Mouse (Mus musculus) midbrain, embryonic 15.5 days (tissue): ENCODE measurements around the gene Rnf207. TPM values are rescaled to one million over a fixed set of nuclear protein-coding genes. Genes with fewer than 3 reads are reported as not detected.

Experiments used
- ATAC-seq: fragments of 200-750 bp; cut with Nextera tagmentation; replicated peaks from 2 replicates; pipeline ENCODE4 v1.8.0; 2017; ENCODE audit warnings: moderate TSS enrichment
- H3K27ac ChIP-seq: fragments of 300-500 bp; sonication (generic); 2 replicates; pipeline ENCODE4 v1.5.1; 2015; ENCODE audit warnings: mild to moderate bottlenecking, inconsistent platforms
- H3K27me3 ChIP-seq: fragments of 300-500 bp; sonication (generic); replicated peaks from 2 replicates; pipeline ENCODE4 v1.6.1; 2015; ENCODE audit warnings: inconsistent platforms
- H3K36me3 ChIP-seq: fragments of 300-500 bp; sonication (generic); replicated peaks from 2 replicates; pipeline ENCODE4 v1.6.1; 2015; ENCODE audit warnings: inconsistent platforms
- H3K4me1 ChIP-seq: fragments of 300-500 bp; sonication (generic); 2 replicates; pipeline ENCODE4 v1.6.1; 2015; ENCODE audit warnings: inconsistent platforms
- H3K4me2 ChIP-seq: fragments of 300-500 bp; sonication (generic); 2 replicates; pipeline ENCODE4 v1.6.1; 2015; ENCODE audit warnings: inconsistent platforms, mild to moderate bottlenecking, moderate library complexity
- H3K4me3 ChIP-seq: fragments of 300-500 bp; sonication (generic); 2 replicates; pipeline ENCODE4 v1.5.1; 2015; ENCODE audit warnings: mild to moderate bottlenecking, inconsistent platforms
- H3K9ac ChIP-seq: fragments of 300-500 bp; sonication (generic); 2 replicates; pipeline ENCODE4 v1.6.1; 2015; ENCODE audit warnings: mild to moderate bottlenecking, inconsistent platforms
- H3K9me3 ChIP-seq: fragments of 300-500 bp; sonication (generic); 2 replicates; pipeline ENCODE4 v1.6.1; 2016; ENCODE audit warnings: inconsistent platforms
- WGBS: fragments of 180-500 bp; shearing (Covaris S2); methylation state at CpG from one replicate; pipeline ENCODE4 v1.1.7; 2015; ENCODE audit warnings: mixed read lengths; 5-methylcytosine and 5-hydroxymethylcytosine counted together
- polyA plus RNA-seq: library from polyadenylated mRNA; unstranded; fragments of >200 nt; fragmentation: Nextera tagmentation; extraction: Ambion mirVana; gene quantifications from 2 replicates; pipeline ENCODE4 v1.2.1, GENCODE M21; 2015

Gene Rnf207
- polyA plus RNA-seq, 1 experiment from 2014 or later: 8.6 TPM

DNA sequence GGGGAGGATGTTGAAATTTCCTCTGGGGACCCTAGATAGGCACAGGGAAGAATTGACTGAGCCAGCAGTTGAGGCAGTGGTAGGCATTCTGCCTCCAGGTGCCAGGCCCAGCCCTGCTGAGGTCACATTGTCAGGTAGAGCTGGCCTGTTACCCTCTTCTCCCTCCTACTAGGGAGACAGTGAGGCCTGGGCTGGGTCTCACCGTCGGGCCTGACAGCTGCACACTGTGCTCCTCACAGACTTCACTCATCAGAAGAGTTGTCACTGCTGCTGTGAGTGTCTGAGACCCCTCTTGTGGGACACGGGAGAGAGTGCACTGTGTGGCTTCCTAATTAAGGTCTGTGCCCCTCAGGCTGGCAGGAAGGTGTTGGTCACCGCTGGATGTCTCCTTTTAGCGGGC is 53.0 kb downstream of the Rnf207 start:
- Histone ChIP-seq H3K4me2 (no peak overlapping the region), H3K36me3 (no peaks in the 10 kb centered on the region), H3K4me1 (peaks cover 8% of the 10 kb centered on the region; the same call in 1 of the 2 replicates), H3K9ac (no peak overlapping the region), H3K9me3 (no peaks in the 10 kb centered on the region), H3K4me3 (no peak overlapping the region), H3K27ac (no peak overlapping the region), H3K27me3 (no peaks in the 10 kb centered on the region)
- WGBS: 51% methylated on average over 5 of the region's 5 CpGs
- no peak for ATAC-seq

GRCm38 (mm10) chr4:152264867-152265568 is 53.8 kb downstream of the Rnf207 start:
- ATAC-seq: no peak
- no peak overlapping the region for H3K4me3 ChIP-seq
- no peak overlapping the region for H3K9ac ChIP-seq
- no peak overlapping the region for H3K27ac ChIP-seq
- H3K4me2 ChIP-seq: no peak overlapping the region
- H3K27me3 ChIP-seq: no peaks in the 10 kb centered on the region
- H3K9me3 ChIP-seq: no peaks in the 10 kb centered on the region
- 90% methylated on average over 9 of the region's 9 CpGs for WGBS
- no peaks in the 10 kb centered on the region for H3K36me3 ChIP-seq
- peaks cover 8% of the 10 kb centered on the region; the same call in 1 of the 2 replicates for H3K4me1 ChIP-seq

DNA sequence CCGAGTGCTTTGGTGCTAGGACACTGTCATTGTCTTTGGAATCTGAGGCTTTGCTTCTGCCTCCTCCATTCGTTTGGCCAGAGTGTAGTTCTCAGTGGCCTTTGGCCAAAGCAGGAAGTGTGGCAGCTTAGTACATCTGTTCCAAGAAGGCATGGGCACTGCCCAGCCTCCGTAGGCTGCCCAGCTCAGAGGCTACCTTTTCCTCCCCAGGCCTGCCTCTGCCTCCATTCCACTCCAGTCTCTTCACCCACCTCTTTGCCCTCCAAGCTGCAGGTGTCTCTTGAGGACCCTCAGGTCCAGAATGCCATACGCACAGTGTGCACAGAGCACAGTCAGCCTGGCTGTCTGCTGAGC is 54.6 kb downstream of the Rnf207 start:
- H3K27me3 ChIP-seq: no peaks in the 10 kb centered on the region
- no peak overlapping the region for H3K4me3 ChIP-seq
- no peak overlapping the region for H3K4me2 ChIP-seq
- no peak overlapping the region for H3K27ac ChIP-seq
- ATAC-seq: no peak
- no peaks in the 10 kb centered on the region for H3K9me3 ChIP-seq
- H3K36me3 ChIP-seq: no peaks in the 10 kb centered on the region
- peaks cover 8% of the 10 kb centered on the region; the same call in 1 of the 2 replicates for H3K4me1 ChIP-seq
- no peak overlapping the region for H3K9ac ChIP-seq
- 45% methylated on average over 4 of the region's 4 CpGs for WGBS

- no peak overlapping the region for H3K27ac ChIP-seq
- no peak overlapping the region for H3K4me2 ChIP-seq
- H3K4me1 ChIP-seq: peaks cover 8% of the 10 kb centered on the region; the same call in 1 of the 2 replicates
- H3K4me3 ChIP-seq: no peak overlapping the region
- H3K9ac ChIP-seq: no peak overlapping the region
- 38% methylated on average over 10 of the region's 10 CpGs for WGBS
- H3K36me3 ChIP-seq: no peaks in the 10 kb centered on the region
- H3K27me3 ChIP-seq: no peaks in the 10 kb centered on the region
- no peaks in the 10 kb centered on the region for H3K9me3 ChIP-seq
- ATAC-seq: no peak
Observed at GRCm38 (mm10) chr4:152263512-152264176, 55.1 kb downstream of the Rnf207 start.

DNA sequence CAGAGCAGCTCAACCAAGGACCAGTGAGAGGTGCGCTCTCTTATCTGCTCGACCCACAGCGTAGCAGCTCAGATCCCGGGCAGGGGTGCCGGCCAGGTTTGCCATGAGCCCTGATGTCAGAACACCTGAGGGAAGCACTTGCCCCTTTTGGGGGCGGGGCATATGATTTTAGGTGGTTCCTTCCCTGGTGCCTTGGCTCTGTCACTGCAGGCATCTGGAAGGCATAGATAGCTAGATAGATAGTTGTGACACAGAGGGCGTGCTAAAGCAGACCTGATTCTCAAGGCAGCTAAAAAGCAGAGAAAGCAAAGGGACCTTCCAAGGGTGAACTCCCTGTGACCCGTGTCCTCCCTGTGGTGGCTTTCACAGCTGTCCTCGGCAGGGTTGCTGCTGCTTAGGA is 55.7 kb downstream of the Rnf207 start:
- Histone ChIP-seq H3K9ac (no peak overlapping the region), H3K4me2 (no peak overlapping the region), H3K27me3 (no peaks in the 10 kb centered on the region), H3K4me1 (peaks cover 8% of the 10 kb centered on the region; the same call in 1 of the 2 replicates), H3K36me3 (no peaks in the 10 kb centered on the region), H3K27ac (no peak overlapping the region), H3K9me3 (no peaks in the 10 kb centered on the region), H3K4me3 (no peak overlapping the region)
- ATAC-seq: no peak
- WGBS: 67% methylated on average over 9 of the region's 9 CpGs

DNA sequence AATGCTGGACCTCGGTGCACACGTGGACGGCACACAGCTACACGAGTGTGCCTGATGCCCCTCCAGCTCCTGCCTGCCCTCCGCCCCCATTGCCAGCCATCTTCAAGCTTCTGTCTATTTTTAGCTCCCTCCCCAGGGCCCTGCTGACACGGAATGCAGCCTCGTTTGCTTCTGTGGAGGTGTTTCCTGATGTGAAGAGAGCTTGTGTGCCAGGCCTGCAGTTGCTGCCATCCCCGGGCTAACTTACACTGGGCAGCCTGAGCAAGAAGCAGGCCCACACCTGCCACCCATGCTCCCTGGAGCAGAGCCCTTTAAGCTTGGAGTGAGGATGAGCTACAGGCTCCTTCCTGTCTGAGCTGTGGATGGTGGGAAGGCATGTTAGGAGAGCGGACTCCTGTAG is 56.6 kb downstream of the Rnf207 start:
- Histone ChIP-seq H3K4me2 (no peak overlapping the region), H3K27me3 (no peaks in the 10 kb centered on the region), H3K4me3 (no peak overlapping the region), H3K4me1 (peaks cover 9% of the 10 kb centered on the region; the same call in 1 of the 2 replicates), H3K27ac (no peak overlapping the region), H3K9ac (no peak overlapping the region), H3K36me3 (no peaks in the 10 kb centered on the region), H3K9me3 (no peaks in the 10 kb centered on the region)
- ATAC-seq: no peak
- WGBS: 72% methylated on average over 9 of the region's 9 CpGs

DNA sequence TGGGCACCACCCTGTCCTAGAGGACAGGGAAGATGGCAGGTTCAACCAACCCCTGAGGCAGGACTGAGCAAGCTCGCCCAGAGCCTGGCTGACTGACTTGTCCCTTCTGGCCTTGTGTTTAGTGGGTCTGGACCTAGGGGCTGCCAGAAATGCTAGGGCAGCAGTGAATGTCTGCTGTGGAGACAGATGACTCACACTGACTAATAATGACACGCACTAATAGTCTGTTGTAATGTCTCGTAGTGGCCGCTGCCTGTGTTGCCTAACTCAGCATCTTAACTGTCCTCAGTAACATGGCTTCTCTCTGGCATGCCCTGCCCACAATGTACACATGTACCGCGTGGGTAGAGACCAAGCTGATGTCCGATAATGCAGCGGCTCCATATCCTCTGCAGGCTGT is 58.3 kb downstream of the Rnf207 start:
- H3K4me3 ChIP-seq: no peak overlapping the region
- H3K27ac ChIP-seq: no peak overlapping the region
- H3K27me3 ChIP-seq: no peaks in the 10 kb centered on the region
- no peak overlapping the region for H3K9ac ChIP-seq
- H3K9me3 ChIP-seq: no peaks in the 10 kb centered on the region
- H3K36me3 ChIP-seq: no peaks in the 10 kb centered on the region
- H3K4me2 ChIP-seq: no peak overlapping the region
- H3K4me1 ChIP-seq: peaks cover 11% of the 10 kb centered on the region; the same call in 1 of the 2 replicates
- WGBS: 94% methylated on average over 8 of the region's 8 CpGs
- ATAC-seq: no peak

- H3K9me3 ChIP-seq: no peaks in the 10 kb centered on the region
- WGBS: 62% methylated on average over 6 of the region's 6 CpGs
- H3K27me3 ChIP-seq: no peaks in the 10 kb centered on the region
- H3K36me3 ChIP-seq: no peaks in the 10 kb centered on the region
- H3K4me3 ChIP-seq: no peak overlapping the region
- no peak for ATAC-seq
- no peak overlapping the region for H3K9ac ChIP-seq
- peaks cover 5% of the 10 kb centered on the region; the same call in 1 of the 2 replicates for H3K4me1 ChIP-seq
- H3K27ac ChIP-seq: no peak overlapping the region
- no peak overlapping the region for H3K4me2 ChIP-seq
Observed at GRCm38 (mm10) chr4:152257070-152257469, 61.7 kb downstream of the Rnf207 start.

Other genes with a start within 250 kb of the Rnf207 start
- 12.3 and 12.5 TPM in 2 replicates for gene Plekhg5, start 246.5 kb downstream of the Rnf207 start, polyA plus RNA-seq
- 0.80 and 1.0 TPM in 2 replicates for gene Tnfrsf25, start 203.1 kb downstream of the Rnf207 start, polyA plus RNA-seq
- 0.13 and 0.19 TPM in 2 replicates for gene Espn, start 166.6 kb downstream of the Rnf207 start, polyA plus RNA-seq
- not detected in 2 replicates for gene Hes2, start 160.1 kb downstream of the Rnf207 start, polyA plus RNA-seq
- 409 and 418 TPM in 2 replicates for gene Acot7, start 140.9 kb downstream of the Rnf207 start, polyA plus RNA-seq
- 15.6 and 16.6 TPM in 2 replicates for gene Gpr153, start 44.8 kb downstream of the Rnf207 start, polyA plus RNA-seq
- gene Hes3, start 27.3 kb downstream of the Rnf207 start, polyA plus RNA-seq: 0.67 and 0.69 TPM in 2 replicates
- gene Icmt, start 21.8 kb downstream of the Rnf207 start, polyA plus RNA-seq: 20.4 and 24.5 TPM in 2 replicates
- 127 and 133 TPM in 2 replicates for gene Rpl22, start 6.7 kb upstream of the Rnf207 start, polyA plus RNA-seq
- 57.0 and 65.0 TPM in 2 replicates for gene Chd5, start 19.7 kb upstream of the Rnf207 start, polyA plus RNA-seq
- 6.2 and 6.3 TPM in 2 replicates for gene Nphp4, start 157.7 kb upstream of the Rnf207 start, polyA plus RNA-seq
- gene Kcnab2, start 158.9 kb upstream of the Rnf207 start, polyA plus RNA-seq: 26.1 and 27.8 TPM in 2 replicates